Mouse (Mus musculus) hindbrain, embryonic 11.5 days (tissue): ENCODE measurements around the gene Gm17334. TPM values are rescaled to one million over a fixed set of nuclear protein-coding genes. Genes with fewer than 3 reads are reported as not detected.
A peak's percentile ranks its signal among the peaks of the same experiment; 100 is the strongest.

ENCODE experiments used
- ATAC-seq: fragments of 200-750 bp; cut with Nextera tagmentation; 2 replicates; pipeline ENCODE4 v1.8.0; 2017; ENCODE audit warnings: mild to moderate bottlenecking, moderate TSS enrichment, moderate library complexity; ENCODE audit not compliant: low FRiP score
- DNase-seq: peaks from one replicate; pipeline ENCODE4 v3.0.0-alpha.2; 2015; ENCODE audit warnings: low spot score
- H3K27ac ChIP-seq: fragments of 300-500 bp; sonication (generic); 2 replicates; pipeline ENCODE4 v1.5.1; 2014; ENCODE audit warnings: mild to moderate bottlenecking, low read depth, low read length
- H3K27me3 ChIP-seq: fragments of 300-500 bp; sonication (generic); 2 replicates; pipeline ENCODE4 v1.6.1; 2014; ENCODE audit warnings: mild to moderate bottlenecking, low read length, moderate library complexity, mixed read lengths; ENCODE audit not compliant: control insufficient read depth, insufficient read depth
- H3K36me3 ChIP-seq: fragments of 300-500 bp; sonication (generic); 2 replicates; pipeline ENCODE4 v1.6.1; 2014; ENCODE audit warnings: mild to moderate bottlenecking, low read length, moderate library complexity, mixed read lengths; ENCODE audit not compliant: control insufficient read depth, insufficient read depth
- H3K4me1 ChIP-seq: fragments of 300-500 bp; sonication (generic); replicated peaks from 2 replicates; pipeline ENCODE4 v1.6.1; 2014; ENCODE audit warnings: low read length, mixed read lengths; ENCODE audit not compliant: control insufficient read depth, insufficient read depth
- H3K4me2 ChIP-seq: fragments of 300-500 bp; sonication (generic); replicated peaks from 2 replicates; pipeline ENCODE4 v1.6.1; 2014; ENCODE audit warnings: mild to moderate bottlenecking, low read depth, low read length
- H3K4me3 ChIP-seq: fragments of 300-500 bp; sonication (generic); 2 replicates; pipeline ENCODE4 v1.5.1; 2014; ENCODE audit warnings: low read depth, low read length
- H3K9ac ChIP-seq: fragments of 300-500 bp; sonication (generic); 2 replicates; pipeline ENCODE4 v1.6.1; 2014; ENCODE audit warnings: low read depth, low read length
- H3K9me3 ChIP-seq: fragments of 300-500 bp; sonication (generic); 2 replicates; pipeline ENCODE4 v1.6.1; 2016; ENCODE audit warnings: low read length; ENCODE audit not compliant: control insufficient read depth
- WGBS: fragments of 180-500 bp; shearing (Covaris S2); extraction: QIAGEN DNeasy Blood & Tissue Kit; methylation state at CpG from one replicate; pipeline ENCODE4 v1.1.7; 2014; 5-methylcytosine and 5-hydroxymethylcytosine counted together
- polyA plus RNA-seq: library from polyadenylated mRNA; unstranded; fragments of >200 nt; fragmentation: Nextera tagmentation; extraction: Ambion mirVana; gene quantifications from 2 replicates; pipeline ENCODE4 v1.2.1, GENCODE M21; 2014

Gm17334 gene
- polyA plus RNA-seq, 1 experiment from 2014 or later, result not detected

DNA sequence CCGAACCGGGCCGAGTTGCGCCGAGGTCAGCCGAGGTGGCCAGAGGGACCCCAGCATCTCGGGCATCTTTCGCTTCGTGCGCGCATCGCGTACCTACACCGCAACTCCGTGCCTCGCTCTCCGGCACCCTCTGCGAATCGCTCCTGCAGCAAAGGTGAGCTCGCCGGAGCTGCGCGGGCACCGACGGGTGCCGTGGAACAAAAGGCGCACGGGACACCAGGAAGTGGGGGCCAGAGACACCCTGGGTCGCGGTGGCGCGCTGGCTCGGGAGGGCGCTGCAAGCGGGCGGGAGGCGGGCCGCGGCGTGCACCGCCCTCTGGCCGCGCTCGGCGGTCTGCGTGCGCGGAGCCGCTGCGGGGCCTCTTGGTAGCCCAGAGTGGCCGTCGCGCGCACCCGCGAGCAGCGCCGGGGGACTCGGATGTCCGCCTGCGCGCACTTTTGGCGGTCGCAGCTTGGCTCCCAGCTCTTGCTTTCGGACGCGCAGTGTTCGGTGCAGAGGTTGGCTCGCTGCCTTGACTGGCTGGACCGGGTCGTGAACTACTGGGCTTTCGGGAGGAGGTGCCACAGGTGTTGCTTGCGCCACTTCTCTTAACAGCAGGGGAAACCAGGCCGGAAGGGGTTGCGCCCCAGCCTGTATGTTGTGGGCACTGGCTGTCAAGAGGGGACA is 2.7 kb downstream of the Gm17334 start:
- no peaks in the 10 kb centered on the region for H3K9me3 ChIP-seq
- no peaks in the 10 kb centered on the region for H3K36me3 ChIP-seq
- H3K27ac ChIP-seq, result no peak overlapping the region
- peak overlapping the region; percentile 55; the same call in 1 of the 2 replicates for H3K9ac ChIP-seq
- H3K27me3 ChIP-seq, result peaks cover 13% of the 10 kb centered on the region
- under 1% methylated on average over 75 of the region's 75 CpGs for WGBS
- peak overlapping the region; percentile 75 for H3K4me2 ChIP-seq
- peak overlapping the region; percentile 49 for H3K4me3 ChIP-seq
- peak; percentile 78 for DNase-seq
- H3K4me1 ChIP-seq, result no peaks in the 10 kb centered on the region; the same call in 1 of the 2 replicates
- ATAC-seq, result peak; percentile 83

DNA sequence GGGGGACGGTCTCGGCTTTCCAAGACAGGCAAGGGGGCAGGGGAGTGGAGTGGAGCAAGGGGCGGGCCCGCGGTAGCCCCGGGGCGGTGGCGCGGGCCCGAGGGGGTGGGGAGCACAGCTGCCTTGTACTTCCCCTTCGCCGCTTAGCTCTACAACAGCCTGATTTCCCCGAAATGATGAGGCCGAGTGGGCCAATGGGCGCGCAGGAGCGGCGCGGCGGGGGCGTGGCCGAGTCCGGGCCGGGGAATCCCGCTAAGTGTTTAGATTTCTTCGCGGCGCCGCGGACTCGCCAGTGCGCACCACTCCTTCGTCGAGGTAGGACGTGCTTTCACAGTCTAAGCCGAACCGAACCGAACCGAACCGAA is 3.2 kb downstream of the Gm17334 start, which contains the start of gene Irf1:
Irf1 (plus strand) TSS at position 255 of the 365 bp plus-strand sequence.
- Histone ChIP-seq H3K9me3 (no peaks in the 10 kb centered on the region), H3K4me1 (no peaks in the 10 kb centered on the region; the same call in 1 of the 2 replicates), H3K27me3 (peaks cover 13% of the 10 kb centered on the region), H3K27ac (no peak within 1 kb of the TSS), H3K4me2 (peak within 1 kb of the TSS; percentile 75), H3K9ac (peak within 1 kb of the TSS; percentile 55; the same call in 1 of the 2 replicates), H3K4me3 (peak within 1 kb of the TSS; percentile 49), H3K36me3 (no peaks in the 10 kb centered on the region)
- ATAC-seq (peak; percentile 92), DNase-seq (peak; percentile 86)
- under 1% methylated on average over 34 of the region's 40 CpGs for WGBS

DNA sequence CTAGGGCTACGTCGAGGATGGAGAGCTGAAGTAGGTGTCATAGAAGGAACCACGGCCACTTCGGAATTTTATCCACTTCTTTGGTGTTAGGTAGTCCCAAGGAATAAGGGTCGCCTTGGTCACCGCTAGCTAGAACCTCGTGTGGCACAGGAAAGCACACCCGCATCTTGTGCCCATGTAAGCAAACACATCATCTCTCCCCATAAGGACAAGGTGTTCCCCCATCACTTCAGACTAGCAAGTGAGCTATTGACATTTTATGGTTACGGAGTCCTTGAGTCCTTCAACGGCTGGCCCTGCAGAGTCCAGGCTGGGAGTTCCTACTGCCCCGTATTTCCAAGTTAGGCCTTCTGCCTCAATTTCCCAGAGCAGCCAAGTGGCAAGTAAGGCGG is 3.8 kb downstream of the Gm17334 start:
- H3K4me3 ChIP-seq, result peak overlapping the region; percentile 49; the same call in 1 of the 2 replicates
- DNase-seq, result no peak
- peaks cover 13% of the 10 kb centered on the region for H3K27me3 ChIP-seq
- 57% methylated on average over 12 of the region's 12 CpGs for WGBS
- H3K9me3 ChIP-seq, result no peaks in the 10 kb centered on the region
- H3K36me3 ChIP-seq, result no peaks in the 10 kb centered on the region
- H3K4me2 ChIP-seq, result peak overlapping the region; percentile 75
- ATAC-seq, result no peak
- H3K9ac ChIP-seq, result no peak overlapping the region
- H3K27ac ChIP-seq, result no peak overlapping the region
- no peaks in the 10 kb centered on the region; the same call in 1 of the 2 replicates for H3K4me1 ChIP-seq

DNA sequence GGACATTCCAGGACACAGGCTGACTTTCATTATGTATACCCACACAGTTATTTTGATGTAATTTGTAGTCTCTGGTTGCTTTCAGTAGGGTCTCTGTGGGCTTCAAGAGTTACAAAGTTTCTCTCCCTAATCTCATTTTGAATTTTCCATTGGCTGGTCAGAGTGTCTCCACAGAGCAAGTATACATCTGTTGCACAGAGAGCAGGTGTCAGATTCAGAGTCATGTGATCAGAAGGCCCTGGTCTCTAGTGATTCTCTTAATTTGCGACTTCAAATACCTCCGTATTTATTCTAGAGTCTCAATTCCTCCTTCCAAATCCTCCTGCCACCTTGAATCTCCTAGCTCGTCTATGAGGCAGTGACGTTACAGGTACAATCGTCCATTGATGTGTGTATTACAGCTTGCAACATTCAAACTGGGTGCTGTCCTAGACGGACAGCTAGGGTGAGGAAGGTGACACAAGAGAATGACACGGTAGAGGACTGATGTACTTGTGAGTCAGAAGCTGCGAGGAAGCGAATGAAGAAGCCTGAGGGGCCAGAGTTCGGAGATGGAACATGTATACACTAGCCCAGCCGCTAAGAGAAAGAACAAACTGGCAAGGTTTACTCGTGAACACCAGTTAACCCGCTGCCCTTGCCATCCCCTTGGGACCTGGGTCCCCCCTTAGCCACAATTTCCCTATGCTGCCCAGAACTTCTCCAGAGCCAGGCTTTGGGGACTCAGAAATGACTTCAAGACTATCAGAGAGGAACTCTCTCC is 4.4 kb downstream of the Gm17334 start:
- Histone ChIP-seq H3K27ac (no peak overlapping the region), H3K4me3 (no peak overlapping the region), H3K9ac (no peak overlapping the region), H3K36me3 (no peaks in the 10 kb centered on the region), H3K4me2 (no peak overlapping the region), H3K9me3 (no peaks in the 10 kb centered on the region), H3K27me3 (peaks cover 15% of the 10 kb centered on the region), H3K4me1 (peaks cover 4% of the 10 kb centered on the region)
- WGBS, result 78% methylated on average over 13 of the region's 13 CpGs
- DNase-seq (no peak), ATAC-seq (no peak)

DNA sequence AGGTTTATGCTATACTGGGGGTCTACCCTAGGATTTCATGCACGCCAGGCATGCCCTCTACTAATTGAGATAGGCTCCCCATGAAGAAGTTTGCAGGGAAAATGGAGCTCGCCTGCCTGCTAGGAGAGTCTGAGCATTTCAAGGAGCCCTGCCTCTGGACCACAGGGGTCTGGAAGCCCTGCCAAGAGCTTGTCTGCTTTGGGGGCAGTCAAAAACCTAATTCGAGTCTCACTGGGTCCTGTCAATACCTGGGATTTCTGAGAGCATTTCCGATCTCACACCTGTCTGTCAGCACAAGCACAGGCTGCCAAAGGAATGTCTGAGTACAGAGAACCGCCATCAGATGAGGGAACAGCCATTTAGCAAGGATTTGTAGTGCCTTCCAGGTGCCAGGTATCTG is 8.4 kb downstream of the Gm17334 start:
- Histone ChIP-seq H3K27me3 (peaks cover 32% of the 10 kb centered on the region), H3K4me1 (peaks cover 13% of the 10 kb centered on the region), H3K9me3 (no peaks in the 10 kb centered on the region), H3K36me3 (no peaks in the 10 kb centered on the region), H3K27ac (no peak overlapping the region), H3K9ac (no peak overlapping the region), H3K4me3 (no peak overlapping the region), H3K4me2 (no peak overlapping the region)
- WGBS, result 46% methylated on average over 5 of the region's 5 CpGs
- ATAC-seq (no peak), DNase-seq (no peak)

DNA sequence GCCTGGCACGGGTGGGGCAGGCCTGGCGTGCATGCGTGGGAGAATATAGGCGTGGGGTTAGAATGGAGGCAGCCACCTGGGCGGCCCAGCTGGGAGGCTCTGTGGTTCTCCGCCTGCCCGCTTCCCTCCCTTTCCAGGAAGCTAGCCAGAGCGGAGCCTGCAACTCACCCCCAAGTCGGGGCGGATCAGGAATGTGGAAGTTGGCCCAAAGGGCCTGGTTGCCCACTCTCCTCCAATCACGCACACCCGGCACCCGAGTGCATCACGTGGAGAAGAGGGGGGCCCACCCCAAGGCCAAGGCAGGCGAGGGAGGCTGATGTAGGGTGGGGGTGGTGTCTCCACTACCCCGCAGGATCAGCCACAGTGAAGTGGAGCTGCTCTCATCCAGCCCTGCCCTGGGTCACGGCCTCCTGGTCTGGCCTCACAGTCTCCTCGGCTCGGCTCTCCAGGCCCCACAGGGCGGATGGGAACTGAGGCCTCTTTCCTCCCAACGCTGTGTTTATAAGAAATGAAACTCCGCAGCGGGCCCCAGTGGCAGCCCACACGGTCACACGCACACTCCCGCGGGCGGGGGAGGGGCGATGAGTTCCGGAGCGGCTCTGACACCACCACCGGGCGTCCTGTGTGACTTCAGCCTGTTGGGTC is 9.4 kb downstream of the Gm17334 start:
- Histone ChIP-seq H3K36me3 (no peaks in the 10 kb centered on the region), H3K9ac (peak overlapping the region; percentile 58), H3K9me3 (no peaks in the 10 kb centered on the region), H3K27ac (no peak overlapping the region), H3K4me1 (peaks cover 13% of the 10 kb centered on the region), H3K4me2 (peak overlapping the region; percentile 59), H3K27me3 (peaks cover 26% of the 10 kb centered on the region), H3K4me3 (peak overlapping the region; percentile 25)
- ATAC-seq (peak; percentile 67), DNase-seq (peak; percentile 79)
- 3% methylated on average over 31 of the region's 33 CpGs for WGBS

DNA sequence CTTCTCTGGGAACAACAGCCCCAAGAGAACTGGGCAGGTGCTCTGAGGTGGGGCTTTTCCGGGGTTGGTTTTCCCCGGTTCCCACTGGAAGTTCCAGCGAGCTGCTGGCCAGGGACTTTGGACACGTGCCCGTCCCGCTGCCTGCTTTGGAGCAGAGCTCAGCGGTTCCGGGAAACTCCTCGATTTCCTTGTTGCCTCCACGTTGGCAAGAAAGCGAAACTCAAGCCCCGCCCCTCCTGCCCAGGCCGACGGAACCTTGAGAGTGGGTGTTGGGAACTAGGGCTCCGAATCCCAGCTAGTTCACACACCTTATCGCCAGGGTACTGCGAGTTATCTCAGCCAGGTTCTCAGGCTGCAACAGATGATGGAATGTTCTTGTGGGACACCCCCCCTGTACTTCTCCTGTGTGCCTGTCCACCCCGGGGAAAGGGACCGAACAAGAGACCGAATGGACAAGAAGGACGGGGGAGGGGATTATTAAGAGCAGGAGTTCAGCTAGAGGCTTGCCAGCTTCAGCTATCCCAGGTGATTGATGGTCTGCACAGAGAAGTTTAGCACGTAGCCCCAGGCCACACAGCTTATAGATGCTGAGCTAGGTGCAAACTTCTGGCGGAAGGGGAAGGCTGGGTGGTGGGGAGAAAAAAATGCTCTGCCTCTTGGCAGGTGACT is 10.0 kb downstream of the Gm17334 start:
- Histone ChIP-seq H3K4me3 (peak overlapping the region; percentile 25; the same call in 1 of the 2 replicates), H3K9me3 (no peaks in the 10 kb centered on the region), H3K4me1 (peaks cover 13% of the 10 kb centered on the region), H3K4me2 (peak overlapping the region; percentile 59), H3K27me3 (peaks cover 25% of the 10 kb centered on the region), H3K36me3 (no peaks in the 10 kb centered on the region), H3K9ac (0 out of 2 replicates have a peak overlapping the region, but pooled peaks have one; percentile 11), H3K27ac (no peak overlapping the region)
- peak; percentile 36 for DNase-seq
- peak; percentile 10; the same call in 1 of the 2 replicates for ATAC-seq
- 10% methylated on average over 23 of the region's 23 CpGs for WGBS

DNA sequence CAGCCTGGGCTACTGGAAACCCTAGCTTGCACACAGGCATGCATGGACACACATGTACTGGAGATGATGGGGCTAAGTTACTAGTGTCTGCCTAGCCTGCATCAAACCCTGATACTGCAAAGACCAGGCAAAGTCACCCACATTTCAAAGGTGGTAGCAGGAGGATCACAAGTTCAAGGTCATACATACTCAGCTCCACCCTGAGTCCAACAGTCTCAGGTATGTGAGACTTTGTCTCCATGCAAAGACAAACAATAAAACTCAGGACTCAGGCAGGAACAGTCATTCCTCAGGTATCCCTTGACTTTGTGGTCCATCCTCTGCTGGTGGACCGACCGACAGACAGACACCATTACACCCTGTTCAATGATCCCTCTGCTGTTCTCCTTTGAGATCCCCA is 10.6 kb downstream of the Gm17334 start:
- no peak for DNase-seq
- Histone ChIP-seq H3K36me3 (no peaks in the 10 kb centered on the region), H3K9ac (no peak overlapping the region), H3K4me1 (peaks cover 13% of the 10 kb centered on the region), H3K4me3 (no peak overlapping the region), H3K9me3 (no peaks in the 10 kb centered on the region), H3K27ac (no peak overlapping the region), H3K4me2 (peak overlapping the region; percentile 59), H3K27me3 (peaks cover 25% of the 10 kb centered on the region)
- WGBS, result 63% methylated on average over 2 of the region's 2 CpGs
- ATAC-seq, result no peak
